Mouse (Mus musculus) heart, embryonic 15.5 days (tissue): ENCODE measurements around the gene Zfp235. TPM values are rescaled to one million over a fixed set of nuclear protein-coding genes. Genes with fewer than 3 reads are reported as not detected.

Experiments
- polyA plus RNA-seq: library from polyadenylated mRNA; unstranded; fragments of >200 nt; fragmentation: Nextera tagmentation; extraction: Ambion mirVana; gene quantifications from 2 replicates; pipeline ENCODE4 v1.2.1, GENCODE M21; 2015

The Zfp235 gene
- polyA plus RNA-seq, 1 experiment from 2014 or later: 7.8 TPM

Other genes with a start within 250 kb of the Zfp235 start
- gene Vmn1r178, start 242.2 kb upstream of the Zfp235 start, polyA plus RNA-seq: not detected in 2 replicates
- not detected in 2 replicates for gene Vmn1r179, start 207.2 kb upstream of the Zfp235 start, polyA plus RNA-seq
- not detected in 2 replicates for gene Vmn1r180, start 183.5 kb upstream of the Zfp235 start, polyA plus RNA-seq
- not detected in 2 replicates for gene Vmn1r181, start 159.6 kb upstream of the Zfp235 start, polyA plus RNA-seq
- gene V1rd19, start 132.5 kb upstream of the Zfp235 start, polyA plus RNA-seq: not detected in 2 replicates
- not detected in 2 replicates for gene Vmn1r183, start 80.9 kb upstream of the Zfp235 start, polyA plus RNA-seq
- 11.5 and 14.2 TPM in 2 replicates for gene Zfp180, start 52.2 kb upstream of the Zfp235 start, polyA plus RNA-seq
- gene Zfp112, start 21.9 kb upstream of the Zfp235 start, polyA plus RNA-seq: 5.3 and 6.3 TPM in 2 replicates
- 3.0 and 3.4 TPM in 2 replicates for gene Zfp114, start 40.9 kb downstream of the Zfp235 start, polyA plus RNA-seq
- 5.9 and 6.4 TPM in 2 replicates for gene Zfp111, start 77.3 kb downstream of the Zfp235 start, polyA plus RNA-seq
- 2.9 and 3.5 TPM in 2 replicates for gene Zfp109, start 103.4 kb downstream of the Zfp235 start, polyA plus RNA-seq
- 2.1 and 3.0 TPM in 2 replicates for gene Zfp108, start 120.6 kb downstream of the Zfp235 start, polyA plus RNA-seq
- 5.4 and 6.5 TPM in 2 replicates for gene Zfp93, start 136.3 kb downstream of the Zfp235 start, polyA plus RNA-seq
- 14.3 and 19.4 TPM in 2 replicates for gene Zfp61, start 167.1 kb downstream of the Zfp235 start, polyA plus RNA-seq
- 4.3 and 5.5 TPM in 2 replicates for gene Zfp94, start 182.5 kb downstream of the Zfp235 start, polyA plus RNA-seq
- gene Tescl, start 199.8 kb downstream of the Zfp235 start, polyA plus RNA-seq: 0.28 TPM in 1 of 2 replicates, not detected in the other
- 0.09 TPM in 1 of 2 replicates, not detected in the other for gene Lypd5, start 215.0 kb downstream of the Zfp235 start, polyA plus RNA-seq
- gene Kcnn4, start 236.1 kb downstream of the Zfp235 start, polyA plus RNA-seq: 1.7 and 8.5 TPM in 2 replicates